Mouse (Mus musculus) limb, embryonic 15.5 days (tissue): Measurements from ENCODE around the gene Fhl5. TPM values are rescaled to one million over a fixed set of nuclear protein-coding genes. Genes with fewer than 3 reads are reported as not detected.

Experiments
- ATAC-seq: fragments of 200-750 bp; cut with Nextera tagmentation; 2 replicates; pipeline ENCODE4 v1.8.0; 2017; ENCODE audit warnings: low read depth, moderate TSS enrichment; ENCODE audit not compliant: insufficient number of reproducible peaks, low FRiP score, low TSS enrichment
- H3K27ac ChIP-seq: fragments of 300-500 bp; sonication (generic); 2 replicates; pipeline ENCODE4 v1.5.1; 2015; ENCODE audit warnings: moderate library complexity, mild to moderate bottlenecking, inconsistent platforms
- H3K27me3 ChIP-seq: fragments of 300-500 bp; sonication (generic); 2 replicates; pipeline ENCODE4 v1.6.1; 2015; ENCODE audit warnings: inconsistent platforms
- H3K36me3 ChIP-seq: fragments of 300-500 bp; sonication (generic); 2 replicates; pipeline ENCODE4 v1.6.1; 2015; ENCODE audit warnings: inconsistent platforms
- H3K4me1 ChIP-seq: fragments of 300-500 bp; sonication (generic); 2 replicates; pipeline ENCODE4 v1.6.1; 2015; ENCODE audit warnings: inconsistent platforms
- H3K4me2 ChIP-seq: fragments of 300-500 bp; sonication (generic); 2 replicates; pipeline ENCODE4 v1.6.1; 2015; ENCODE audit warnings: mild to moderate bottlenecking, inconsistent platforms
- H3K4me3 ChIP-seq: fragments of 300-500 bp; sonication (generic); 2 replicates; pipeline ENCODE4 v1.5.1; 2015; ENCODE audit warnings: mild to moderate bottlenecking, inconsistent platforms
- H3K9ac ChIP-seq: fragments of 300-500 bp; sonication (generic); 2 replicates; pipeline ENCODE4 v1.6.1; 2015; ENCODE audit warnings: inconsistent platforms
- H3K9me3 ChIP-seq: fragments of 300-500 bp; sonication (generic); 2 replicates; pipeline ENCODE4 v1.6.1; 2016; ENCODE audit warnings: inconsistent platforms
- WGBS: fragments of 180-500 bp; shearing (Covaris S2); methylation state at CpG from one replicate; pipeline ENCODE4 v1.1.7; 2015; 5-methylcytosine and 5-hydroxymethylcytosine counted together
- polyA plus RNA-seq: library from polyadenylated mRNA; unstranded; fragments of >200 nt; fragmentation: Nextera tagmentation; extraction: Ambion mirVana; gene quantifications from 2 replicates; pipeline ENCODE4 v1.2.1, GENCODE M21; 2015

The Fhl5 gene
- polyA plus RNA-seq, 1 experiment from 2014 or later: not detected

DNA sequence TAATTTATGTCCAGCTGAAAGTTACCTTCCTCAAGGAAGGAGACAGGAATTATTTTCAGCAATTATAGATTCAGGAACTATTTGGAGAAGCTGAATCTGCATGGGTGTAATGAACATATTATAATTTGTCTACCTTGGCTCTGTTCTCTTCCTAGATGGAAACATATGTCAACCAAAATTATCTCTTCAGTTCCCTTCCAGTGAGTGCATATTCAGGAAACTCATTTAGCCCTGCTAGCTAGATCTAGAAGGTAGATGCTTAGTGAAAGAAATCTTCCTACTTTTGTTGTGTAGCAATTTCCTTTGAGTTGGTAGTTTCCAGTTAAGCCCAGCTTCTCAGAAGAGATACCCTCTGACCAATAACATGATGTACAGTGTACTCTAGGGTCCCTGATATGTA, 20.7 kb downstream of the Fhl5 start:
- Histone ChIP-seq H3K36me3 (no peaks in the 10 kb centered on the region), H3K27me3 (no peaks in the 10 kb centered on the region), H3K4me1 (no peaks in the 10 kb centered on the region), H3K4me2 (no peak overlapping the region), H3K4me3 (no peak overlapping the region), H3K9ac (no peak overlapping the region), H3K9me3 (no peaks in the 10 kb centered on the region), H3K27ac (no peak overlapping the region)
- ATAC-seq: no peak

DNA sequence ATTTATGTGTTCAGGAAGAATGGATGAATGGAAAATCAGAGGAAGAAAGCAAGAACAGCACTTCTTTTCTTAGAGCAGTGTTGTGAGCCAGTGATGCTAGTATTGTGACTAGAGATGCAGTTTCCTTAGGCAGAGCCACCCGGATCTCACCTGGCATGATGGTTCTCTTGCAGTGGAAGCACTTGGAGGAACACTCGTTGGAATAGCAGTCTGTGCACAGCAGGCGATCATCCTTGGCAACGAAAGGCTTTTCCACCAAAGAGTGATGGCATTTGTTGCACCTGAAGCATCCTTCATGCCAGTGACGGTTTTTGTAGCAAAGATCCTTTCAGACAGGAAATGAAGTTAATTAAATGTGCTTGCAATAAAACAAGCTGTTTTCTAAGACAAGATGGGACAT, 29.2 kb downstream of the Fhl5 start:
- H3K36me3 ChIP-seq: no peaks in the 10 kb centered on the region
- no peak overlapping the region for H3K9ac ChIP-seq
- no peak overlapping the region for H3K4me2 ChIP-seq
- no peaks in the 10 kb centered on the region for H3K27me3 ChIP-seq
- whole genome bisulfite sequencing: 43% methylated on average over 5 of the region's 5 CpGs
- H3K9me3 ChIP-seq: no peaks in the 10 kb centered on the region
- H3K4me1 ChIP-seq: no peaks in the 10 kb centered on the region
- no peak for ATAC-seq
- no peak overlapping the region for H3K4me3 ChIP-seq
- H3K27ac ChIP-seq: no peak overlapping the region

DNA sequence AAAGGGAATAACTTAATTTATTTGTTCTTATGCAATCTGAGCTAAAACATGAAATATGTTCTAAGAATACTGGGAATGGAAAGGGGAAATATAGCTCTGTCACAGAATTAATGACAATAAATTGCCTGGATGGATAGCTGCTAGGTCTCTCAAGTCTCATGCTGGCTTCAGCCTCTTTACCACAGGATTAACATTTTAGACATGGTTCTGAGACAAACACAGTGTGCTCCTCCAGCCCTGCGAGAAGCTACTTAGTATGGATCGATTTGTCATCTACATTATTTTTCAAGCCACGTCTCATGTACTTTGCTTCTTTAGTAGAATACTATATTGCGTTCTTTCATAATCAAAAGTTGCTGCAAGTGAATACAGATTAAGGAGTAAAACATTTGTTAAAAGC, 36.5 kb downstream of the Fhl5 start:
- WGBS: 76% methylated on average over 4 of the region's 4 CpGs

DNA sequence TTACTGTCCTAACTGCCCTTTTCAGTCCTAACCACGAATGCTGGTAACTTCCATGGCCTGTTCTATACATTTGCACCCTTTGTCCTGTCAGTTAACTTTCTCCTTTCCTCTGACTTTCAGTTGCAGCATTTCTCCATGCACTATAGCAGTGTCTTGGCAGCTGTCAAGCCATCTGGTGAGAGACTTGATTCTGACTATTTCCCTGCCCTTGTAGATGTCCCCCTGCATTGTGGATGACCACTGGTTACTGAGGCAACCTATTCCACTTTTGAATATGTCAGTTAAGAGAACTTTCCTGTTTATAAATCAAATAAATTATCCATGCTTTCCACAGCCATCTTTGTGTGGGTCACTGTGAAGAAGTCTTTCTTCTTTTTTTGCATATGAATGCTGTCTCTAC, 45.4 kb downstream of the Fhl5 start:
- H3K4me1 ChIP-seq: no peaks in the 10 kb centered on the region
- WGBS: 76% methylated on average over 1 of the region's 1 CpGs
- no peak overlapping the region for H3K9ac ChIP-seq
- no peaks in the 10 kb centered on the region for H3K36me3 ChIP-seq
- no peaks in the 10 kb centered on the region for H3K9me3 ChIP-seq
- no peak overlapping the region for H3K27ac ChIP-seq
- no peaks in the 10 kb centered on the region for H3K27me3 ChIP-seq
- H3K4me2 ChIP-seq: no peak overlapping the region
- no peak for ATAC-seq
- no peak overlapping the region for H3K4me3 ChIP-seq

More for the DNA sequence above, 36.5 kb downstream of the Fhl5 start:
- Histone ChIP-seq H3K9ac (no peak overlapping the region), H3K4me2 (no peak overlapping the region), H3K27me3 (no peaks in the 10 kb centered on the region), H3K36me3 (no peaks in the 10 kb centered on the region), H3K4me3 (no peak overlapping the region), H3K9me3 (no peaks in the 10 kb centered on the region), H3K4me1 (no peaks in the 10 kb centered on the region), H3K27ac (no peak overlapping the region)
- ATAC-seq: no peak

DNA sequence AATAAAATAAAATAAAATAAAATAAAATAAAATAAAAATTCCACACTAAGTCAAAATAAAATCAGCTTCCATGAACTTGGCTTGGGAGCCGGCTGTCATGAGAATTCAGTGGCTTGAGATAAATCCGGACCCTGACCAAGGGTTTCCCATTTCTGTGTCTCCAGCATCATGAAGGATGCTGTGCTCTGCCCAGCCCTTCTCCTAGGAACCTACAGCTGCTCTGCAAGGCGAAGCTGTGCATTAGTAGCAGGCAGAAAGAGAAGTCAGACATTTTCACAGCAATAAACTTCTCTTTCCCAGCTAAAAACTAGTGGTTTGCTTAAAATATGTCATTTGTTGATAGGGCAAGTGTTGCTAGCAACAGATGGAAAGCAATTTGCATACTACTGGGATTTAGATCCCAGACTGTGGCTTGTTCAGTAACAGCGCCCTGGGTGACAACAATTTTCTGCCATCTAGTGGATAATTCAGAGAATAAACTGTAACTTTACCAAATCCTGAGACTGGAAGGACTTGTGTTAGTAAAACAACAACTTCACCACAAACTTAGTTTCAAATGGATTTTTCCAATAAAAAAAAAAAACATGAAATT, 63.0 kb downstream of the Fhl5 start:
- 62% methylated on average over 4 of the region's 4 CpGs for WGBS
- Histone ChIP-seq H3K27ac (no peak overlapping the region), H3K9ac (no peak overlapping the region), H3K4me1 (no peaks in the 10 kb centered on the region), H3K4me2 (no peak overlapping the region), H3K27me3 (no peaks in the 10 kb centered on the region), H3K36me3 (no peaks in the 10 kb centered on the region), H3K4me3 (no peak overlapping the region), H3K9me3 (no peaks in the 10 kb centered on the region)
- ATAC-seq: no peak

Other genes with a start within 250 kb of the Fhl5 start
- gene Ufl1, start 38.9 kb upstream of the Fhl5 start, polyA plus RNA-seq: 41.6 and 46.8 TPM in 2 replicates